Mouse (Mus musculus): ENCODE data around the gene Snx8.
"Not testable (repeated sequence)": the region's sequence is repeated elsewhere in the genome, so short reads cannot be mapped to it uniquely, and the experiment has no call there.

Gene Snx8

GRCm38 (mm10) chr5:140384462-140384861 lies 4.6 kb downstream of the Snx8 start:
- DNase-seq (ENCODE audit: low read depth, low spot score) = peak; percentile 52

- peak; percentile 99 for DNase-seq (ENCODE audit: low read depth, low spot score)
Observed at GRCm38 (mm10) chr5:140383559-140383958, 5.5 kb downstream of the Snx8 start.

GRCm38 (mm10) chr5:140382688-140383087 lies 6.4 kb downstream of the Snx8 start:
- DNase-seq (ENCODE audit: low read depth, low spot score) = no peak

- DNase-seq (ENCODE audit: low read depth, low spot score) = no peak
Observed at GRCm38 (mm10) chr5:140381156-140381555, 7.9 kb downstream of the Snx8 start.

- DNase-seq (ENCODE audit: low read depth, low spot score) = peak; percentile 53
Observed at GRCm38 (mm10) chr5:140379299-140379698, 9.8 kb downstream of the Snx8 start.

GRCm38 (mm10) chr5:140378121-140378853 lies 10.8 kb downstream of the Snx8 start:
- peak; percentile 41 for DNase-seq (ENCODE audit: low read depth, low spot score)

- DNase-seq (ENCODE audit: low read depth, low spot score) = no peak
Observed at GRCm38 (mm10) chr5:140375249-140375829, 13.7 kb downstream of the Snx8 start.

GRCm38 (mm10) chr5:140374226-140374625 lies 14.8 kb downstream of the Snx8 start:
- DNase-seq (ENCODE audit: low read depth, low spot score) = no peak

GRCm38 (mm10) chr5:140373711-140374110 lies 15.4 kb downstream of the Snx8 start:
- no peak for DNase-seq (ENCODE audit: low read depth, low spot score)

- no peak for DNase-seq (ENCODE audit: low read depth, low spot score)
Observed at GRCm38 (mm10) chr5:140371671-140372070, 17.4 kb downstream of the Snx8 start.

- no peak for DNase-seq (ENCODE audit: low read depth, low spot score)
Observed at GRCm38 (mm10) chr5:140370446-140371254, 18.4 kb downstream of the Snx8 start.

- DNase-seq (ENCODE audit: low read depth, low spot score) = no peak
Observed at GRCm38 (mm10) chr5:140369466-140369865, 19.6 kb downstream of the Snx8 start.

- DNase-seq (ENCODE audit: low read depth, low spot score) = no peak
Observed at GRCm38 (mm10) chr5:140368926-140369325, 20.1 kb downstream of the Snx8 start.

GRCm38 (mm10) chr5:140368126-140368525 lies 20.9 kb downstream of the Snx8 start:
- not testable (repeated sequence) for DNase-seq (ENCODE audit: low read depth, low spot score)

- DNase-seq (ENCODE audit: low read depth, low spot score) = no peak
Observed at GRCm38 (mm10) chr5:140364415-140364814, 24.6 kb downstream of the Snx8 start.

GRCm38 (mm10) chr5:140359930-140360674 lies 29.0 kb downstream of the Snx8 start:
- DNase-seq (ENCODE audit: low read depth, low spot score) = no peak

- DNase-seq (ENCODE audit: low read depth, low spot score) = no peak
Observed at GRCm38 (mm10) chr5:140357466-140357865, 31.6 kb downstream of the Snx8 start.

- DNase-seq (ENCODE audit: low read depth, low spot score) = no peak
Observed at GRCm38 (mm10) chr5:140355934-140356333, 33.1 kb downstream of the Snx8 start.

- no peak for DNase-seq (ENCODE audit: low read depth, low spot score)
Observed at GRCm38 (mm10) chr5:140352352-140352751, 36.7 kb downstream of the Snx8 start.

GRCm38 (mm10) chr5:140350731-140351497 lies 38.1 kb downstream of the Snx8 start:
- DNase-seq (ENCODE audit: low read depth, low spot score) = no peak

- no peak for DNase-seq (ENCODE audit: low read depth, low spot score)
Observed at GRCm38 (mm10) chr5:140349882-140350281, 39.2 kb downstream of the Snx8 start.
